Mouse (Mus musculus) lung, embryonic 16.5 days (tissue): ENCODE data around the gene Ephb2. TPM values are rescaled to one million over a fixed set of nuclear protein-coding genes. Genes with fewer than 3 reads are reported as not detected.

Experiments
- ATAC-seq: fragments of 200-750 bp; cut with Nextera tagmentation; 2 replicates; pipeline ENCODE4 v1.8.0; 2017; ENCODE audit warnings: low read depth, mild to moderate bottlenecking, moderate library complexity
- H3K27ac ChIP-seq: fragments of 300-500 bp; sonication (generic); 2 replicates; pipeline ENCODE4 v1.5.1; 2014; ENCODE audit warnings: mild to moderate bottlenecking, control low read depth, low read length
- H3K27me3 ChIP-seq: fragments of 300-500 bp; sonication (generic); 2 replicates; pipeline ENCODE4 v1.6.1; 2014; ENCODE audit warnings: low read depth, low read length, mixed read lengths; ENCODE audit not compliant: control insufficient read depth, insufficient read depth
- H3K36me3 ChIP-seq: fragments of 300-500 bp; sonication (generic); 2 replicates; pipeline ENCODE4 v1.6.1; 2014; ENCODE audit warnings: low read length; ENCODE audit not compliant: control insufficient read depth, insufficient read depth
- H3K4me1 ChIP-seq: fragments of 300-500 bp; sonication (generic); replicated peaks from 2 replicates; pipeline ENCODE4 v1.6.1; 2014; ENCODE audit warnings: low read length, mixed read lengths; ENCODE audit not compliant: control insufficient read depth, insufficient read depth
- H3K4me2 ChIP-seq: fragments of 300-500 bp; sonication (generic); 2 replicates; pipeline ENCODE4 v1.6.1; 2014; ENCODE audit warnings: low read depth, low read length, control low read depth
- H3K4me3 ChIP-seq: fragments of 300-500 bp; sonication (generic); 2 replicates; pipeline ENCODE4 v1.5.1; 2014; ENCODE audit warnings: mild to moderate bottlenecking, low read length, control low read depth
- H3K9ac ChIP-seq: fragments of 300-500 bp; sonication (generic); 2 replicates; pipeline ENCODE4 v1.6.1; 2014; ENCODE audit warnings: low read length, control low read depth
- H3K9me3 ChIP-seq: fragments of 300-500 bp; sonication (generic); 2 replicates; pipeline ENCODE4 v1.6.1; 2016; ENCODE audit warnings: low read length; ENCODE audit not compliant: control insufficient read depth
- WGBS: fragments of 180-500 bp; shearing (Covaris S2); extraction: QIAGEN DNeasy Blood & Tissue Kit; methylation state at CpG from one replicate; pipeline ENCODE4 v1.1.7; 2014; 5-methylcytosine and 5-hydroxymethylcytosine counted together
- polyA plus RNA-seq: library from polyadenylated mRNA; unstranded; fragments of >200 nt; fragmentation: Nextera tagmentation; extraction: Ambion mirVana; gene quantifications from 2 replicates; pipeline ENCODE4 v1.2.1, GENCODE M21; 2015

Gene Ephb2
- polyA plus RNA-seq, 1 experiment from 2014 or later: 1.5 TPM

- 56% methylated on average over 16 of the region's 16 CpGs for WGBS
- Histone ChIP-seq H3K27ac (no peak overlapping the region; the same call in 1 of the 2 replicates), H3K4me3 (no peak overlapping the region), H3K9ac (peak overlapping the region; percentile 20; the same call in 1 of the 2 replicates), H3K4me1 (peaks cover 64% of the 10 kb centered on the region), H3K4me2 (peak overlapping the region; percentile 16; the same call in 1 of the 2 replicates), H3K9me3 (no peaks in the 10 kb centered on the region), H3K27me3 (peaks cover 28% of the 10 kb centered on the region), H3K36me3 (no peaks in the 10 kb centered on the region)
- no peak for ATAC-seq
Measured at GRCm38 (mm10) chr4:136832559-136833232, 3.1 kb downstream of the Ephb2 start.

GRCm38 (mm10) chr4:136830272-136830823 is 5.4 kb downstream of the Ephb2 start:
- H3K4me1 ChIP-seq: peaks cover 56% of the 10 kb centered on the region
- 44% methylated on average over 9 of the region's 9 CpGs for WGBS
- H3K9me3 ChIP-seq: no peaks in the 10 kb centered on the region
- no peak overlapping the region for H3K4me3 ChIP-seq
- H3K27me3 ChIP-seq: peaks cover 16% of the 10 kb centered on the region
- no peak overlapping the region for H3K27ac ChIP-seq
- no peak overlapping the region; the same call in 1 of the 2 replicates for H3K4me2 ChIP-seq
- ATAC-seq: no peak
- peak overlapping the region; percentile 14; the same call in 1 of the 2 replicates for H3K9ac ChIP-seq
- no peaks in the 10 kb centered on the region for H3K36me3 ChIP-seq

- Histone ChIP-seq H3K27me3 (peaks cover 13% of the 10 kb centered on the region), H3K9ac (peak overlapping the region; percentile 18; the same call in 1 of the 2 replicates), H3K27ac (peak overlapping the region; percentile 56), H3K36me3 (no peaks in the 10 kb centered on the region), H3K4me2 (no peak overlapping the region; the same call in 1 of the 2 replicates), H3K9me3 (no peaks in the 10 kb centered on the region), H3K4me1 (peaks cover 58% of the 10 kb centered on the region), H3K4me3 (no peak overlapping the region)
- WGBS: 20% methylated on average over 9 of the region's 9 CpGs
- ATAC-seq: peak; percentile 52; the same call in 1 of the 2 replicates
Measured at GRCm38 (mm10) chr4:136829837-136830236, 6.0 kb downstream of the Ephb2 start.

- Histone ChIP-seq H3K27ac (no peak overlapping the region), H3K4me1 (peaks cover 50% of the 10 kb centered on the region), H3K27me3 (peaks cover 13% of the 10 kb centered on the region), H3K9ac (no peak overlapping the region), H3K4me3 (no peak overlapping the region), H3K4me2 (no peak overlapping the region), H3K36me3 (no peaks in the 10 kb centered on the region), H3K9me3 (no peaks in the 10 kb centered on the region)
- 28% methylated on average over 11 of the region's 11 CpGs for WGBS
- no peak for ATAC-seq
Measured at GRCm38 (mm10) chr4:136828664-136829569, 6.9 kb downstream of the Ephb2 start.

- WGBS: 47% methylated on average over 18 of the region's 18 CpGs
- H3K27me3 ChIP-seq: no peaks in the 10 kb centered on the region
Measured at GRCm38 (mm10) chr4:136824935-136825552, 10.7 kb downstream of the Ephb2 start.

GRCm38 (mm10) chr4:136820069-136820522 is 15.7 kb downstream of the Ephb2 start:
- peaks cover 13% of the 10 kb centered on the region for H3K4me1 ChIP-seq
- peak; percentile 13; the same call in 1 of the 2 replicates for ATAC-seq
- no peak overlapping the region for H3K4me3 ChIP-seq
- H3K9ac ChIP-seq: no peak overlapping the region
- H3K36me3 ChIP-seq: no peaks in the 10 kb centered on the region
- H3K27ac ChIP-seq: no peak overlapping the region
- H3K9me3 ChIP-seq: no peaks in the 10 kb centered on the region
- WGBS: 41% methylated on average over 10 of the region's 10 CpGs
- no peak overlapping the region for H3K4me2 ChIP-seq
- no peaks in the 10 kb centered on the region for H3K27me3 ChIP-seq

More at GRCm38 (mm10) chr4:136824935-136825552, 10.7 kb downstream of the Ephb2 start:
- peak; percentile 78 for ATAC-seq
- Histone ChIP-seq H3K36me3 (no peaks in the 10 kb centered on the region), H3K4me1 (peaks cover 24% of the 10 kb centered on the region), H3K9ac (no peak overlapping the region), H3K4me3 (no peak overlapping the region), H3K4me2 (no peak overlapping the region), H3K9me3 (no peaks in the 10 kb centered on the region), H3K27ac (no peak overlapping the region)

- 19% methylated on average over 7 of the region's 7 CpGs for WGBS
- ATAC-seq: 0 out of 2 replicates have a peak, but pooled peaks have one; percentile 42
- H3K27ac ChIP-seq: no peak overlapping the region
Measured at GRCm38 (mm10) chr4:136816701-136817100, 19.1 kb downstream of the Ephb2 start.

GRCm38 (mm10) chr4:136815364-136815763 is 20.4 kb downstream of the Ephb2 start:
- no peak for ATAC-seq
- no peak overlapping the region for H3K4me3 ChIP-seq
- no peaks in the 10 kb centered on the region for H3K36me3 ChIP-seq
- no peaks in the 10 kb centered on the region for H3K27me3 ChIP-seq
- no peak overlapping the region for H3K27ac ChIP-seq
- no peak overlapping the region for H3K9ac ChIP-seq
- H3K4me1 ChIP-seq: peaks cover 10% of the 10 kb centered on the region
- no peaks in the 10 kb centered on the region for H3K9me3 ChIP-seq
- 60% methylated on average over 5 of the region's 5 CpGs for WGBS
- H3K4me2 ChIP-seq: no peak overlapping the region

More at GRCm38 (mm10) chr4:136816701-136817100, 19.1 kb downstream of the Ephb2 start:
- H3K4me2 ChIP-seq: no peak overlapping the region
- no peaks in the 10 kb centered on the region for H3K9me3 ChIP-seq
- H3K27me3 ChIP-seq: no peaks in the 10 kb centered on the region
- H3K4me1 ChIP-seq: peaks cover 10% of the 10 kb centered on the region
- no peak overlapping the region for H3K4me3 ChIP-seq
- no peak overlapping the region for H3K9ac ChIP-seq
- no peaks in the 10 kb centered on the region for H3K36me3 ChIP-seq
